Mouse (Mus musculus) thymus, adult 2 months (tissue): ENCODE measurements around the gene Gabra4.

Experiments used
- CTCF ChIP-seq: fragments of 200-500 bp; IDR thresholded peaks from 2 replicates; pipeline ENCODE4 v1.5.1; 2012; ENCODE audit warnings: mild to moderate bottlenecking, control low read depth, low read length, moderate library complexity, borderline replicate concordance; ENCODE audit not compliant: control insufficient read depth, poor library complexity, insufficient read depth; ENCODE audit errors: extremely low read depth
- POLR2A ChIP-seq: fragments of 200-500 bp; IDR thresholded peaks from 2 replicates; pipeline ENCODE4 v1.6.1; 2012; ENCODE audit warnings: mild to moderate bottlenecking, low read length, control low read depth, moderate library complexity; ENCODE audit not compliant: control insufficient read depth, poor library complexity, insufficient read depth; ENCODE audit errors: extremely low read depth

- no peak for TF ChIP-seq POLR2A
- TF ChIP-seq CTCF: no peak
Measured at GRCm38 (mm10) chr5:71701273-71701614, 43.1 kb upstream of the Gabra4 start.
